Mouse (Mus musculus) fat pad, adult 2 months (tissue): ENCODE measurements at regions not wholly inside any gene's neighbourhood (a gene's known extent, or its start where the extent isn't known, plus 50 kb on each side); places are given as distances from the start of the nearest gene placed in this dataset.

Experiments used
- DNase-seq: peaks from one replicate; pipeline ENCODE4 v3.0.0-alpha.2; 2011; ENCODE audit warnings: low read depth, low spot score; ENCODE audit errors: extremely low read depth

DNA sequence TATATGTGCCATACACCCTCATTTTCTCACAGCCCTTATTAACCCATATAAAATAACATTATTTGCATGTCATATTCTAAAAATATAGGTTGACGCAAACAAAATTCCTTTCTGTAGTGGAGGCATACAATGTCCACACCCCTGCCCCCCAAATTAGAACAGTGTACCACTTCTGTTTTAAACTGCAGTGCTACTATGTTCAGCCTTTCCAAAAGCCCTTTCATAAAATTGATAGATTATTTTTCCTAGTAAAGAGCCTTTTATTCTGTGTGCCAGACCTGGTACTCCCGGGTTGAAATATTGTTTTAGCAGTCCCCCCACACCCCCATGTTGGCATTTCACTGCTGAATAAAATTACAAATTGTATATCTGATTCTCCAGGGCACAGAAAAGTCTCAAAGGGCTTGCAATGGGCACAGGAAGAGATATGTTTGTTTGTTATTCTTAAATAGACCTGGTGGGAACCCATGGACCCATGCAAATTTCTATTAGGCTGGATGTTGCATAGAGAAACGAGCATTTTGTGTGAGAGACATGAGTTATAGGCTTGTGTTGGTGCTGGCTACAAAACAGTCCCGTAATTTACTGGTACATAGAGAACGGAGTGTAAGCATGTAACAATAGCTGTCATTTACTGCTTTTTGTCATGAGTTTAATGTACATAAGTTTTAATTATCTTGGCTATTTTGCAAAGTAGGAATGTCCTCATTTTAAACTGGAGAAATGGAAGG, 192.4 kb upstream of the Tenm3 start:
- DNase-seq: no peak

DNA sequence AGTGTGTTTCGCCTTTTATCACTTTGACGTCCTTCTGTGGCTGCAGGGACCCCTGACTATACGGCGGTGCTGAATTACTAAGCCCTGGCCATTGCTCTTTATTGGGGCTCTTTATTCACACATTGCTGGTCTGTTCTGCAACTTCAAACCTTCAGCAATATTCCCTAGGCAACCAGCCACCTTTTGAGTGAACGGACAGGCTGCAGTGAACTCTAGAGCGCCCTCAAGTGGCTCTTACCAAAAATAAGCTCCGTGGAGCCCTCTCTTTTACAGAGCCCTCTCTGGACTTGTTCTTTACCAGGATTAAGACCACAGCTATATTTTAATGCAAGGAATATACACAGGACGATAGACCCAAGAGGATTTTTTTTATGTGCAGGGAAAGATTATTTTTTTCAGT, 191.8 kb upstream of the Tenm3 start:
- no peak for DNase-seq

DNA sequence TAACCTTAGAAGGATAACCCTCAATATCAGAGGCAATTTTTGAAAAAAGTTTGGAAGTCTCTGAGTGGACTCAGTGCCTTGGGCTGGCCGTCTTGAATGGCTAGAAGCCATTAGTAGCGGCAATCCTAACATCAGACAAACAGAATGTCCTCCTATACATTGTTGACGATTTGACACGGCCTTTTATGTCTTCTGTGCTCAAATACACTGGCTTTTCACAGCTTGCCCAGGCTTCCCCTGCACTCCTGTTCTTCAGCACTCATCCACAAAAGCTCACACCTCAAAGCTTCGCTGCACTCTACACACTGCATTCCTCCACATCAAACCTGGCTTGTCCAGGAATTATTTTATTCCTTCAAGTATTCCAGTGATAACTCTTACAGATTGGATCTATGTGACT, 186.5 kb upstream of the Tenm3 start:
- no peak for DNase-seq

DNA sequence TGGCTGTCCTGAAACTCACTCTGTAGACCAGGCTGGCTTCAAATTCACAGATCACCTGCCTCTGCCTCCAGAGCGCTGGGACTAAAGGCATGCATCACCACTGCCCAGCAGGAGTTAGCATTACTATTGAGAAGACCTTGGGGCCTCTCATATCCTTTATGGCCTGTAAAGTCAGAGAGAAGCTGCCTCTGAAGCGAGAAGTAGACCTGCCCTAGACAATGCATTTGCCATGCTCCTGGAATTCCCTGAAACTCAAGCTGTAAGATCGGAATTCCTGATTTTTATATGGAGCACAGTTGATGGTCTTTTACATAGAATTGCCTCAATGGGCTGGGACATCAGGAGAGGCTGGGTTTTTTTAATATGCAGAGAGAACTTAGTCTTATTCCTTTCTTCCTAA, 174.0 kb upstream of the Tenm3 start:
- no peak for DNase-seq

DNA sequence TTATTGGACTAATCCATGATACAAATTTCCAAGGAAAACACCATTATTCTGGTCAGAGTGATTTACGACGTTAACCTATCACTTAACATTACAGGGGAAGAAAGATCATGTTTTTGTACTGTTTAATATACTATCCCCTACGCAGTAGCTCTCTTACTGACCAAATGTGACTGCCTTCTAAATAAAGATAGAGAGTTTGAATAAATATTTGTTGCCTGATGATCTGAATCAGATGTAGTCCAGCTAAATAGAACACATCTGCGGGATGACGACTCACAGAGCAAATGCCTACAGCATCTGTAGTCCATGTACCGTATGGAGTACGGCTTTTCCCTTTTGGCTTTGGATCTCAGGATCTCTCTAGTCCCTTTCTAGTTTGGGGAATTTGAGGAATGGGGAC, 171.9 kb upstream of the Tenm3 start:
- no peak for DNase-seq

DNA sequence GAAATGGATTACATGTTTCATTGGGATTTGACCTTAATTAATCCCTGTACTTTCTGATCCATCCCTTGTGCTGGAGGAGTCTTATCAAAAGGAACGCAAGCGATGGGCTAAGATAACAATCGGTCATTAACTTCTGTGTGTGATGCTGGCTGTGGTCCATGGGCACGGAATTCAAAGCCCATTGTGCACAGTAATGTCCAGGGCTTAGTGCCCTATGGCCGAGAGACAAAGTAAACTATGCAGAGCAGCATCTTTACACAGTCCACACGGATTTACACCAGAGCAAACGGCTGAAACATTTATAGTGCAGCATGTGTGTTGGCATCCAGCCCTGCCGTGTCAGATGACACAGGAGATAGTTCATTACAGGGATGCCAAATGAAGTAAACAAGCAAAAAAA, 171.4 kb upstream of the Tenm3 start:
- DNase-seq: no peak

DNA sequence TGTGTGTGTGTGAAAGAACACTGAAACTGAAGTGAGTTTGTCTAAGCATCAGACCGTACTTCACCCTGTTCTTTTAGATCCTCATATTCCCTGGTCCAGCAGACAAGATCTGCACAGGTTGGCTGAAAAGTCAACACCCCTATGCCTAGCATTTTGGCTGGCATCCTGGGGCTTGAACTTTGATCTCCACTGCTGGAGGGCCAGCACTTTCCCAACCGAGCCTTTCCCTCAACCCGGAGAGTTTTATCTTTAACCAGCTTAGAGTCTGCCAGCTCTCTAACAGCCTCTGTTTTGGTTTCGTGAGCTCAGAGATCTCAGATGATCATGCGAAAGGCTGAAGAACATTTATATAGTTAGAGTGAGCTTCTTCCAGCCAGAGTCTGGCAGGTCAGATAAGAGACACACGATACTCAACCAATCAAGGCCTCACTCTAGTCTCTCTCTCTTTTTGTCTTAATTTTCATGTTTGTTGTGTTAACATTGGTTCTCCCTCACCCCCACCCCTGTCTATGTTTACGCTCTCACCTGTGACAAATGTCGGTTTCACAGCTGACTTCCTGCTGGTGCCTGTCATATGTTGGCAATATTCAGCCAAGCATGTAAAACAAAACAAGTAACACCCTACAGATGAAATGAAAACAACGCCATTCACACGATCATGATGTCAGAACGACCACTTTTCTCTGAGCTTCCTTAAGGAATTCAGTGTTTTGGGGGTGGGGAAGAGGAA, 162.7 kb upstream of the Tenm3 start:
- DNase-seq: no peak

DNA sequence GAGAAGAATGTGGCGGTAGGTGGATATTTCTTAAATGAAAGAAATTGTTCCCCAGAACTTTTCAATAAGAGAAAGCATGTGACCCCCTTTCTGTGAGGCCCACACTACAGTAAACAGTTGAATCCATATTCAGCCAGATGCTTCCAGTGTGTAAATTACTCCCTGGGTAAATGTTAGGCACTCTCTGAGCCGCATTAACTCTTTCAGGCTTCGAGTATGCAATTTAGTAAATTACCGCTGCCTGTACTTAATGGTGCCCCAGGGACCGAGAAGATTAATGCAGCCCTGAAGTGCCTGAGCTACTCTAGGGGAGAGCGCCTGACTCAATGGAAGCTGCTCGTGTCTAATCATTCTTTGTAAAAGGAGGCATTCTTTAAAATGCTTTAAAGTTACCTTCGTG, 137.9 kb upstream of the Tenm3 start:
- DNase-seq: no peak

DNA sequence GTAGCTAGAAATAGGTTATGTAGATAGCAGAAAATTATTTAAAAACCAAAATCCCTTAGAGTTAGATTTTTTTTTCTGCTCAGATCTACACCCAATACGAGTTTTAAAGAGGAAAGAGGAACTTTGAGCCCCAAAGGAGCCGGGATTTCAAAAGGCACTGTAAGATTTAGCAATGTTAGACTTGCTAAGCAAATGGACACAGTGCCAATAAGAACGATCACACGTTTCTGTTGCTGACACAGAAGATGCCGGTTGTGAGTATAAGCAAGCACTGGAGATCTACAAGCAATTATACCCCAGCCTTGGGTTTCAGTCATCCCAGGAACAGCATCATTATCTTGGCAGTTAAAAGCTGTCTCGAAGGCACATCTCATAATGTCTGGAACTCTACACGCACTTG, 137.0 kb upstream of the Tenm3 start:
- DNase-seq: no peak

DNA sequence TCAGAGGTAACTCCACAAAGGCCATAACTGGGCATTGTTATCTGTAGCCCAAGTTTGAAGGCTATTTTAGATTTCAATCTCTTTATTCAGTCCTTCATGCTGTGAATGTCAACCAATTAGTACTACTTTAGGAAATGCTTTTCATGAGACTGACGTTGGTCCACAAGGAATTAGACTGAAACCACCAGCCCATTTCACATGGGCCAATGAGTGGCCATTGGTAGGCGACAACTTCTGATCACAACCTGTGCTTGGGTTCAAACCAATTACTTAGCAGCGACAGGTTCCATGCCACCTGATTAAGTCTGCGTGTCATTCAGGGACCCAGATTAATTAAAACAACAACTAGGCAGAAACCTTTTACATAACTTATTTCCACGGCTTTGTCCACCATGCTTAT, 126.9 kb upstream of the Tenm3 start:
- DNase-seq: no peak

DNA sequence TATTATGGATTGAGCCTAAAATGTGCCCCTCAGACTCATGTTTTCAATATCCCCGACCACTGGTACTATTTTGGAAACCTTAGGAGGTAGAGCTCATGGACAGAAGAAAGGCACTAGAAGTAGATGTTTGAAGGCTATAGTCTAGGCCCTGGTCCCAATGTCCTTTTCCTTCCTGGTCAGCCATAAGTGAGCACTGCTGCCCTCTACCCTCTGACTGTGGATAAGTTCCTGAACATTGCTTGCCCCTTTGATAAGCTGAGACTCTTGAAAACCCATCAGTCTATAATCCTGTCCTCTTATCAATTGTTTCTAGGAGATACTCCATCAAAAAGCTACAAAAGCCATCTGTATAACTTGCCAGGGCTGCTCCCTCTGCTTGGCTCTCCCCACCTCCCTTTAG, 121.2 kb upstream of the Tenm3 start:
- no peak for DNase-seq

DNA sequence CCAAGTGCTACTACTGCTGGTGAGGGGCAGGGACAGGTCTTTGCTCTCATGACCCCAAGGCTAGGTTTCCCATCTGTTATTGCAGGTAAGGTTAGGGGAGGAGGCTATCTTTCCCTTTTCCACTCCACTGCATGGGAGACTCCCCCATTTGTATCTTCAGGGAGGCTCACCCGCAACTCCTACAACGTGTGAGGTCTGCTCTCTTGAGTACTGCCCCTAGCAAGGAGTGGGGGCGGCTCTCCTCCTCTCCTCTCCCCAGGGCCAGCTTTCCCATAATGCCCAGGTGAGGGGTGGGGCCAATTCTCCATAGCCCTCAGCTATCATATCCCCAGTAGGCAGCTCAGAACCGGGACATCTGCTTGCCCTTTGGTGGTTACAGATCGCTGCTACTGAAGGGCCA, 113.9 kb upstream of the Tenm3 start:
- DNase-seq: no peak

DNA sequence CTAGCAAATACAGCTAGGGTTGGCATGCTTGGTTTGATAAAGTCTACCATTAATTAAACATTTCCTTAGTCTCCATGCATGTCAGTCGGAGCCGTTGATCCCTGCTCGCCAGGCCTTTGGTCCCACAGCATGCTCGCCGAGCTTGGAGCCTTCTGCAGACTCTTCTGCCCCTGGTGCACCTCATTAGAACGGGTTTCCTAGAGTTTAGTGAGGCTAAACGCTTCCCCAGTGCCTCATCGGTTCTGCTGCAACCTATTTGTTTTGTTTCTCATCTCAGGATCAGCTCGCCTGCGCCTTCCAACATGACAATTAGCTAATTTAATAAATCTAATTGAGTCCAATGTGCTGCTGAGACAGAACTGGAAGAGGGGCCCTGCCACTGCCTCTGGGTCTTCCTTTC, 107.7 kb upstream of the Tenm3 start:
- no peak for DNase-seq

DNA sequence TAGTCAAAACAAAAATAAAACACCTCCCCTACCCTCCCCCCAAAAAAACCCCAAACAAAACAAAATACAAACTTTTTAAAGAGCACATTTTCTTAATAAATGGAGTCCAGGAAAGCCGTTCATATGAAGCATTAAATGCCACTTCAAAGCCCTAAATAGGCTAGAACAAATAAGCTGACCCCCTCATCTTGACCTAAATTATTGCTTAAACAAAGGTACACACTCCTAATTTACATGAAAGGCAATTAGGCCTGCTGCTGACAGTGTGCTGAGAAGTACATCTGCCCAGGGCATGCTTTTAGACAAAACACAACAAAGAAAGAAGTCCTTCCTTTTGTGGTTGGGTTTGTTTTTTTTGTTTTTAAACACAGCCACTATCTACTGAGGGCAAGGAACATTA, 100.4 kb upstream of the Tenm3 start:
- no peak for DNase-seq

DNA sequence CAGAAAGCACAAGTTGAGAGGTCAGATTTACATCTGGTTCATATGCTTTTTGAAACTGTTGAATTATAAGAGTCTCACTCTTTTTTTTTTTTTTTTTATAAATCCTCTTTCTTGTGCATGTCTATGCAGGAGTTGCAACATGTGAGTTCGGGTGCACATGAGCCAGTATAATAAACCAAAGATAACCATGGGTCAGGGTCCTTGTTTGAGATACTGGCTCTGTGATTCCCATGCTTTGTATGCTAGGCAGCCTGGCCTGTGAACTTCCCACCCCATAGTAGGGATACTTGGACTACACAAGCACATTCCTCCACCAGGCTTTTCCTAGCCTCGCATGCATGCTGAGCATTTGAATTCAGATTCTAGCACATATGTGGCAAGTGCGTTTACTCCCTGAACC, 93.4 kb upstream of the Tenm3 start:
- DNase-seq: no peak

DNA sequence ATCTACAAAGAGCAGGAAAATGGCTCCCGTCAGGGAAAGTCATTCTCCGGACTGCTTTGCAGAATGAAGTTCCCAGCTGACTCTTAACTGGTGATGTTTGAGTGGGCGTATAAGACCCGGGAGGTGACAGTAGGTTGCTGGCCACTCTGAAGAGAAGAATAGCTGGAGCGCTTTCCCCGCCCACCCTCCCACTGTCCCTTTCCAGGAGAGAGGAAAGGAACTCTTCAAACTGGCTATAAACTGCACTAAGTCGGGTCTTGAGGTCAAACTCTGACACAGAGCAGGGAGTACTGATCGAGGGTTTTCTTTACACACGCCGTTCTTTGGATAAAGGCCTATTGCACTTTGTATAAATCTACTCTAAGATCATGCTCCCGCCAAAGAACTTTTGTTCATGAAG, 83.4 kb upstream of the Tenm3 start:
- no peak for DNase-seq

DNA sequence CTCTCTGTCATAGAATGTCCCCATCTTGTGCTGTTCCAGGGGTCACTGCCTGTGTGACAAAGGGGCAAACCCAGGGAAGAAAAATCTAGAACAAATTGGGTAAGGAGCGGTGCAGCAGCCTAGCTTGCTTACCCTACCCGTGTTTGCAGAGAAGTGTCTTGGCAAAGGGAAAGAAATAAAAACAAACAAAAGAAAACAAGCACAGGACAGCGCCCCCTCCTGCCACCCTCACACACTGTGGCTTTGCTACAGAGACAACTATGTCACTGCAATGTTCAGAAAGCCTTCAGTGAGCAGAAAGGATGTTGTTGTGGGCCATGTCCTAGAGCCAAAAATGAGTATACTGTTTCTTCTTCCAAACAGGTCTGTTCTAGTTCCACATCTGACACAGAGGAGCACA, 71.5 kb upstream of the Tenm3 start:
- DNase-seq: no peak

DNA sequence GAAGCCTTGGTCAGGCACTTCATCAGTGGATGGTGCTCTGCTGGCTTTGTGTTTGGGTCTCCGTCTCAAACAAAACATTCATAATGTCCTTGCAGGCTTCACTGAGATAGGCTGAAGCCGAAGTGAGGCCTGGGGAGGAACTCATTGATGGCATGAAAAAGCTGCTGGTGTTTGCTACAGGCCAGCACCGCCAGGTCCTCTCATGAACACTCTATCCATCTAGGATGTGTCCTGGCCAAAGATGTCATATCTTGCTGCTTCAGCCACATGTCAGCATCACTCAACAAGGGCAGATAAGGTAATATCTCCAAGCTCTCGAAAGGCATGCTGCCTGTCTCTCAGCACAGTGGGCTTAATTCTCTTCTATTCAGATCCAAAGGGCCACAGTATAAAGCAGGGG, 69.1 kb upstream of the Tenm3 start:
- DNase-seq: no peak

DNA sequence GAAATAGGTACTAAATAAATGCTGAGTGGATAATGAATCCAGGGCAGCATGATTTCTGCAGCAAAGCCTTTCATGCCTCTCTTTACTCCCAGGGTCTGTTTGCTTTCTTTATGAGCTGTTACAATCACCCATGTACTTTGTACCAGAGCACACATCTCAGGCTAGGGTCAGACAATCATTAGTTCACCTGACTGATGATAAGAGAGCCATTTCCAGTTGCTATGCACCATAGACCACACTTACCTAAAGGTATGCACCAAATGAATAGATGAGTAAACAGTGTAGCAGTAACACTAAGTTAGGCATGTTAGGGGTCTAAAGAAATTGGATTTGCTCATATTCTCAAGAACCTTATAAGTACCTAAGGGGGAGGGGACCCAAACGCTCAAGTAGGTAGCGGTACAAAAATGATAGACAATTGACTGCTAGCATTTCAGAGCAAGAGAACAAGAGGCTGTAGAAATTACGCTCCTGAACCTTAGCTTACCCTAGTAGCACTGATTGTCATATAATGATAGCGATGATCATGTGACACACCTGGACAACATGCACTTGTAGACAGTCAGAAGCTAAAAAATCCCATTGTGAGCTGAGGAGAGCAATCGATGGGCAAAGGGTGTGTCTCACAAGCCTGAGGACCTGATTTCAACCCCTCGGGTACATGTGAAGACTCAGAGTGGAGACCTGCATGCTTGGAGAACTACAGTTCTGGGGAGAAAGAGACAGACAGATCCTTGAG, 58.1 kb upstream of the Tenm3 start:
- no peak for DNase-seq

DNA sequence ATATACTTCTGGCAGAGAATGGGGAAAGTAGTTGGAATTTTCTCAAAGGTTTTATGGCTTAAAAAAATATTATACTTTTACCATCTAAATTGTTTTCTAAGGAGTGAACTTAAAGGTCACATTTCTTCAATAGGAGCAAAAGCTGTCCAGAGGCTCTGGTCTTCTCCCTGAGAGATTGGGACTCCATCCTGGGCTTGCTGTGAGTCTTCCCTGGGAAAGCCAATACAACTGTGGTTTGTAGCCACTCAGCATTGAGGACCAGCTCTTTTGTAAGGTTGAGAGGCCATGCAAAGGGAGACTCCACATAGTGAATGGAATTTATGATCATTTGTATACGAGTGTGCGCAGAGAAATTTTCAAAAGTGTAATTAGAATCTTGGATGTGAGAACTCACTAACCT, 52.9 kb upstream of the Tenm3 start:
- DNase-seq: no peak

DNA sequence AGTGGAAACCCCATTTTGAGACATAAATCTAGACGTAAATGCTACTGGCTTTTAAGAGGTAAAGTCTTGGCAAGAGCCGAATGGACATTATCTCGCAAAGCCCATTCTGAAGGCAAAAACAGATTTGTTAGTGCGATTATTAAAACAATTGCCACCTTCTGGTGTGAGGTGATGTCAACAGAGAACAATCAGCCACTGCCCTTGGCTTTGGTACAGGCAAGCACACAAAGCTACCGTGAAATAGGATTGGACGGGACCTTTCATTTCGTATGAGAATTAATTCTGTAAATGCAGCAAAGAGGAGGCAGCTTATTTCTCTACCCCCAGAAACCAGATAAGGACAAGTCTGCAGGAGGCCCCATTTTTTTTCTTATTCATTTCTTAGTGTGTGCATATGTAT, 52.5 kb upstream of the Tenm3 start:
- DNase-seq: no peak

DNA sequence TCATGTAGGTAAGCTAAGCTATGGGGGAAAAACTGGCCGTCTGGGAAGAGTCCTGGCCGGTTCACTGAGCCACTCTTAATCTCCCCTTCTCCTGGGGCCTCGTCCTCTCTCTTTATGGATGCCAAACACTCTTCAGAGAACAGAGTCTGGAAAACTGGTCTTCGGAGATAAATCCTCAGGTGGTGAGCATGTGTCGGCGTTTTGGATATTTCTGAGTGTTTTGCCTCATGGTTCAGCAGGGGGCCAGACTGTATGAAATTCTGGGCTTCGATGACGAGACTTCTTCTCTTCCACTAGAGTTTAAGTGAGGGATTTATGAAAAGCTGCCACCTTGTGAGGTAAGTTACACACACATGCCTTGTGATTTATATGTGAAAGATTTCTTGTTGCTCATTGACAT, 51.8 kb upstream of the Tenm3 start:
- no peak for DNase-seq
